Mouse (Mus musculus): ENCODE results near the gene Mthfr. TPM values are rescaled to one million over a fixed set of nuclear protein-coding genes. Genes with fewer than 3 reads are reported as not detected.

Gene Mthfr
- total RNA-seq, 1 experiment from 2014 or later: 32.1 TPM

- DNase-seq: no peak
These were observed 50.3 kb downstream of the Mthfr start for GRCm38 (mm10) chr4:148089166-148089565.

DNA sequence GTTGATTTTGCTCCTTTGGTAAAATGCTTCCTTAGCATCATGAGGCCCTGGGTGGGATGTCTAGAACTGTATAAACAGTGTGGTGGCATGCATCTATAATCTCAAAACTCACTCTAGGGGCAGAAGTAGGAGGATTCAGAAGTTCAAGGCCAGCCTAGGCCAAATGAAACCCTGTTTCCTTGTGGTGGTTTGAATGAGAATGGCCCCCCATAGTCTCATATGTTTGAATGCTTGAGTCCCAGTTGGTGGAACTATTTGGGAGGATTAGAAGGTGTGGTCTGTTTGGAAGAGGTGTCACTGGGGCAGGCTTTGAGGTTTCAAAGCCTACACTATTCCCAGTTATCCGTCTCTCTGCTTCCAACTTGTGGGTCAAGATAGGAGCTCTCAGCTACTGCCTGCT, 52.3 kb downstream of the Mthfr start:
- DNase-seq: no peak

GRCm38 (mm10) chr4:148092551-148093271, 53.8 kb downstream of the Mthfr start:
- peak; percentile 47 for DNase-seq

DNA sequence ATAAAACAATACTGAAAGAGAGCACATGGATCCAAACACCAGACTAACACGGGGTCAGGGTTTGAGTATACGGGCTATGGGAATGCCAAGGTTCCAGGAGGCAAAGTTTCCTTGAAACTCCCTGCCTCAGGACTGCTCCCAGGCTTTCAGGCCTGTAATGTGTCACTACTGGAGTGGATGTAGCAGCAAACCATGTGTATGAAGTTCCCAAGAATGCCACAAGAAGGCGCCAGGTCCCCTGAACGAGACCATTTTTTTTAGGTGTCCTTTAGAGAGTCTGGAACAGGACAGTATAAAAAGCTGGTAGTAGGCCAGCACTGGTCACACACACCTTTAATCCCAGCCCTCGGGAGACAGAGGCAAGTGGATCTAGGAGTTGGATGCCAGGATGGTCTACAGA, 55.3 kb downstream of the Mthfr start:
- DNase-seq: no peak

DNA sequence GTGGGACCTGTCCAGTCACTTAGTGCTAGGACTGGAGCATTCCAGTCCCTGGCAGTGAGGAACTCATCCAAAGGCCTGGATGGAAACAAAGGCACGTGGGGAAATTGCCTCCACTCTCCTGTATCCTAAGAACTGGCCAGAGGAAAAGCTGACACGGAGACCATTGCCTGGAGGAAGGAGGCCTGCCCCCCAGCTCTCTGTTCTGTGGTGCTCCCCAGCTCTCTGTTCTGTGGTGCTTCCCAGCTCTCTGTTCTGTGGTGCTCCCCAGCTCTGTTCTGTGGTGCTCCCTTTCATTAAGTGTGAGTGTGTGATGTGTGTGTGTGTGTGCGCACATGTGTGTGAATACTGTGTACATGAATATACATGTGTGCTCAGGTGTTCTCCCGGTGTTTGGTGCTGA, 56.2 kb downstream of the Mthfr start:
- DNase-seq: no peak

DNA sequence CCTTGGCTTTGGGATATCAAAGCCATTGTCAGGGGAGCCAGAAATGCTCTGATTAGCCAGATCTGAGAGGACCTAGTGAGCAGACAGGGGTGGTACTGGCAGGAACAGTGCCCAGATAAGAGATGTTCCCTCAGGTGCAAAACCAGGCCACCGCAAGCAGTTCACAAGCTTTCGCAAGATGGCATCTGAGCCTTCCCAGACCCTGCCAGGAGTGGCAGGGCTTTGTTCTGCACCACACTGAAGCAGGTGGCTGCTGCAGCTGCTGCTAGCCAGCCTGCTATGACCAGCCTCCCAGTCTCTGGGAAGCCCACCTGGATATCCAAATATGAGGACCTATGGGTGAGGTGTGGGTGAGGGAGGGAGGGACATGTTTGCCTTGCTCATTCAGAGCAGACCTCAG, 59.1 kb downstream of the Mthfr start:
- no peak for DNase-seq

DNA sequence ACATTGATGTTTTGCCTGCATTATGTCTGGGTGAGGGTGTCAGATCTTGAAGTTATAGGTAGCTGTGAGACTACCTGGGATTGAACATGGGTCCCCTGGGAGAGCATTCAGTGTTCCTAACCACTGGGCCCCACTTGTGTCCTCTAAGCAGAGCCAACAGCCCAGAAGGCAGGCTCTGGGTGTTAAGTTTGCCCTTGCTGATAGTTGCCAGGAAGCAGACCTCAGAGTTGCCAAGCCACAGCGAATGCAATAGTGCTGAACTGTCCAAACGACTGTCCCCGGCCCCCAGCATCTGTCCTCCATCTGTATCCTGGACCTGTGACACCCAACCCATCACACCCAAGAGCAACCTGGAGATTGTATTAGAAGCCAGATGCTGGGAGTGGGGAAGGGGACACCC, 59.8 kb downstream of the Mthfr start:
- no peak for DNase-seq

DNA sequence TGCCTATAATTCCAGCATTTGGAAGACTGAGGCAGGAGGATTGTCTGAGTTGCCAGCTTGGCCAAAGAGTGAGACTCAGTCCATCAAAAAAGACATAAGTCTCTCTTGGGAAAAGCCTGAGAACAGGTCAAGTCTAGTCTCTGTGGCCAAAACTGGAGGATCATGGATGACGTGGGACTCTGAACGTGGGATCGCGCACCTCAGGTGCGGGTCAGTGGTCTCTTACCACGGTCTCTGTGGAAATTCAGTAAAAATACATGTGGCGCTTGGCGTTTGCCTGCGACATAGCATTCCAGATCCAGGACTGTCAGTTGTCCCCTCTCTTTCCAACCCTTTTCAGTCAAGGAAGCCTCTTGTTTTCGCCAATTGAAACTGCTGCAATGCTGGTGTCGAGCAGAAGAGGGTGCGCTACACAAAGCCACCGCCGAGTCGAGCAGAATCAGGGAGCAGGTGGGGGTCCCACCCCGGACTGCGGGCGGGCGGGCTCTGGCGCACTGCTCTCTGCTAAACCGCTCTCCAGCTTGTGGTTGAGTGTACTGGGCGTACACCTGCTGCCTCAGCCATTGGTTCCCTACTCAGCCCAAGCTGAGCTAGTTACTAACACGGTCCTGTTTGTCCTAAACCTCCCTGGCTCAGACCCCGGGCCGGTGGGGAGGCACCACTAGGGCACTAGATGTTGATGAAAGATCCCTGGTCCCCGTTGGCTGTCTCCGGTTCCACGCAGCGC, 63.1 kb downstream of the Mthfr start:
- DNase-seq: peak; percentile 60

GRCm38 (mm10) chr4:148104146-148104545, 65.3 kb downstream of the Mthfr start:
- DNase-seq: no peak

DNA sequence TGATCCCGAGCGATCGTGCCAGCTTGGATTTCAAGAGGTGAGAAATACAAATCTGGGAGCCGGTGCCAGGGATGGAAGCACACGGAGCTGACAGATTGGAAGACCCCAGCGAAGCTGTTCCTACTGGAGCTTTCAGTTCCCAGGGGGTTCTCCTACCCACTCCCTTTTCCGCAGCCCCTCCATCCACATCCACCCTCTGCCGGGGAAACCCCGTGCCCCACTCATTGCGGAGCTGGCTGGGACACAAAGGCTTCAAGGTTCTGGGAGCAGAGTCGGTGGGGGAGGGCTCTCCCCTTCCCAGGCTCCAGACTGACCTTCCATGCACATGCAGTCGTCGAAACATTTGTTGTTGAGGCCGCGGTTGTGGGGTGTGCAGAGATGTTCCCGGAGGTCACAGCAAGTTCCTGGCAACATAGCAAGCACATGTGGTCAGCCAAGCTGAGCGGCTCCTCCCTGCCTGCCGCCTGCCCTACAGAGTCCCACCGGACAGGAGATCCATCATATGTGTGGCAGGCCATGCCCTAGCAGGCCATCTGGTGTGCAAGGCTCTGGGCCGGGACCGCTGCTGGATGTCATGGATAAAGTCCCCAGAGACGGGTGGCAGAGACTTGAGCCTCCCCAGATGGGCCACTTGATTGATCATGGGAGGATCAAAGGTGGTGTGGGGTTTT, 68.9 kb downstream of the Mthfr start:
- DNase-seq: no peak

GRCm38 (mm10) chr4:148108565-148109100, 69.8 kb downstream of the Mthfr start:
- no peak for DNase-seq

Other genes starting within 250 kb of the Mthfr start
- 7.2 TPM in 2 replicates for gene Zfp984, start 229.3 kb upstream of the Mthfr start, total RNA-seq (2021)
- 36.5 and 37.1 TPM in 2 replicates for gene Zfp933, start 190.7 kb upstream of the Mthfr start, total RNA-seq (2021)
- gene Miip, start 170.3 kb upstream of the Mthfr start, total RNA-seq (2021): 31.9 and 37.7 TPM in 2 replicates
- 12.2 and 16.6 TPM in 2 replicates for gene Fv1, start 170.1 kb upstream of the Mthfr start, total RNA-seq (2021)
- gene Mfn2, start 134.4 kb upstream of the Mthfr start, total RNA-seq (2021): 151 and 217 TPM in 2 replicates
- 41.0 and 43.3 TPM in 2 replicates for gene Plod1, start 102.3 kb upstream of the Mthfr start, total RNA-seq (2021)
- gene 2510039O18Rik, start 98.2 kb upstream of the Mthfr start, total RNA-seq (2021): 44.6 and 50.5 TPM in 2 replicates
- not detected in 2 replicates for gene Nppb, start 53.3 kb upstream of the Mthfr start, total RNA-seq (2021)
- not detected in 2 replicates for gene Nppa, start 38.4 kb upstream of the Mthfr start, total RNA-seq (2021)
- gene Clcn6, start 256 bp upstream of the Mthfr start, total RNA-seq (2021): 11.1 and 12.7 TPM in 2 replicates
- 75.0 and 117 TPM in 2 replicates for gene Agtrap, start 49.0 kb downstream of the Mthfr start, total RNA-seq (2021)
- 16.2 and 20.3 TPM in 2 replicates for gene Mad2l2, start 91.3 kb downstream of the Mthfr start, total RNA-seq (2021)
- gene Draxin, start 91.6 kb downstream of the Mthfr start, total RNA-seq (2021): 0.15 and 0.24 TPM in 2 replicates
- gene Fbxo6, start 113.1 kb downstream of the Mthfr start, total RNA-seq (2021): 45.2 and 55.3 TPM in 2 replicates
- 7.0 and 14.6 TPM in 2 replicates for gene Fbxo44, start 121.4 kb downstream of the Mthfr start, total RNA-seq (2021)
- gene Fbxo2, start 121.5 kb downstream of the Mthfr start, total RNA-seq (2021): 4.5 and 4.7 TPM in 2 replicates
- 0.85 and 1.8 TPM in 2 replicates for gene Disp3, start 248.9 kb downstream of the Mthfr start, total RNA-seq (2021)

Measured in adrenal gland, postnatal 25 days (tissue).